Mouse (Mus musculus) embryonic fibroblast, embryonic 13.5 days (primary cell): ENCODE results near the gene Csf2rb2. TPM values are rescaled to one million over a fixed set of nuclear protein-coding genes. Genes with fewer than 3 reads are reported as not detected.
"Not testable (repeated sequence)": the region's sequence is repeated elsewhere in the genome, so short reads cannot be mapped to it uniquely, and the experiment has no call there.

Source experiments
- H3K27ac ChIP-seq: 2 replicates; pipeline ENCODE4 v1.5.1; 2012; ENCODE audit warnings: low read length, control low read depth, inconsistent platforms; ENCODE audit not compliant: insufficient read depth
- H3K4me1 ChIP-seq: 2 replicates; pipeline ENCODE4 v1.6.1; 2011; ENCODE audit warnings: low read length; ENCODE audit not compliant: control insufficient read depth, insufficient read depth
- H3K4me3 ChIP-seq: 2 replicates; pipeline ENCODE4 v1.5.1; 2011; ENCODE audit warnings: mild to moderate bottlenecking, control low read depth, low read length; ENCODE audit not compliant: insufficient read depth
- CTCF ChIP-seq: IDR thresholded peaks from 2 replicates; pipeline ENCODE4 v1.5.1; 2011; ENCODE audit warnings: mild to moderate bottlenecking, control low read depth, low read length, moderate library complexity, borderline replicate concordance; ENCODE audit not compliant: insufficient read depth
- POLR2A ChIP-seq: IDR thresholded peaks from 2 replicates; pipeline ENCODE4 v1.6.1; 2011; ENCODE audit warnings: low read depth, mild to moderate bottlenecking, control low read depth, low read length, moderate library complexity
- polyA plus RNA-seq: library from polyadenylated mRNA; stranded (reverse); fragments of >200 nt; gene quantifications from 2 replicates; pipeline ENCODE4 v1.2.4, GENCODE M21; 2011; ENCODE audit warnings: low read depth; ENCODE audit not compliant: missing spikeins, insufficient read length

Gene Csf2rb2
- polyA plus RNA-seq, 1 experiment = 0.30 TPM

GRCm38 (mm10) chr15:78310971-78311370 lies 5.5 kb upstream of the Csf2rb2 start:
- no peaks in the 10 kb centered on the region for H3K4me1 ChIP-seq

DNA sequence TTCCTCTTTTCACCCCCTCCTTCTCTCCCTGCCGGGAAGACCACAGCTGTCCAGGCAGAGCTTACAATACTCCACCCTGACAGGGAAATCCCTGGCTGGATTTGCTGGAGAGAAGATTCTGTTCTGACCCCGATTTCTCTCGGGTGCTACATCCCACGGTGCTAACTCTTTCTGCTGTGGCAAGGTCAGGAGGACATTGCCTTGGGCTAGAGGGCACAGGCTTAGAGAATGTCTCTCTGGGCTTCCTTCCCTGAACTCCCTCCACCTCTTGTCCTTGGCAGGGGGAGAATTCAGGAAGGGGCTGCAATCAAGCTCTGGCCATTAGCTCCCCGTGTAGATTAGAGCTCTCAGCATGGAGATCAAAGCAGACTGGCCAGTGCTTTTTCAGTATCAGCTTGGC lies 4.3 kb upstream of the Csf2rb2 start:
- H3K4me1 ChIP-seq = no peaks in the 10 kb centered on the region
- TF ChIP-seq CTCF (no peak), POLR2A (no peak)
- H3K27ac ChIP-seq = no peak overlapping the region
- no peak overlapping the region for H3K4me3 ChIP-seq

More at GRCm38 (mm10) chr15:78310971-78311370, 5.5 kb upstream of the Csf2rb2 start:
- Histone ChIP-seq H3K4me3 (no peak overlapping the region), H3K27ac (no peak overlapping the region)
- no peak for TF ChIP-seq POLR2A

DNA sequence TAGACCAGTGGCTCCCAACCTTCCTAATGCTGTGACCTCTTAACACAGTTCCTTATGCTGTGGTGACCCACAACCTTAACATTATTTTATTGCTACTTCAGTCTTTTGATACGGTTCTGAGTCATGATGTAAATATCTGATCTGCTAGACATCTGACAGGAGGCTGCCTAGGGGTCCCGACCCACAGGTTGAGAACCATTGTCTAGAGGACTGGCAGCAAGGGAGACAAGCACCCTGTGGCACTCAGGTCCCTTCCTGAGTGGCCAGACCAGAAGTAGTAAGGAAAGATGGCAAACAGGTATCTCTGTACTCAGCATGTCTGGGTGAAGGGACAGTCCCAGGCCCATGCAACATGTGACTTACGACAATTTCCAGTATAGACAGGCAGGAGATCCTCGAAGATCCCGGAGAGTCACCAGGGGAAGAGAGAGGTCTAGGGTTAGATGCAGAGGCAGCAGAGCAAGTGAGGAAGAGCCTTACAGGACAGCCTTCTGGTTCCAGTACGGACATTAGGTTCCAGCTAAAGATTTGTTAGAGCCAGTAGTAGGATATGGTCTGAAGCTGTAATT lies 1.8 kb downstream of the Csf2rb2 start:
- no peak overlapping the region for H3K27ac ChIP-seq
- H3K4me1 ChIP-seq = peaks cover 4% of the 10 kb centered on the region; the same call in 1 of the 2 replicates
- no peak for TF ChIP-seq POLR2A
- no peak for TF ChIP-seq CTCF
- H3K4me3 ChIP-seq = no peak overlapping the region

DNA sequence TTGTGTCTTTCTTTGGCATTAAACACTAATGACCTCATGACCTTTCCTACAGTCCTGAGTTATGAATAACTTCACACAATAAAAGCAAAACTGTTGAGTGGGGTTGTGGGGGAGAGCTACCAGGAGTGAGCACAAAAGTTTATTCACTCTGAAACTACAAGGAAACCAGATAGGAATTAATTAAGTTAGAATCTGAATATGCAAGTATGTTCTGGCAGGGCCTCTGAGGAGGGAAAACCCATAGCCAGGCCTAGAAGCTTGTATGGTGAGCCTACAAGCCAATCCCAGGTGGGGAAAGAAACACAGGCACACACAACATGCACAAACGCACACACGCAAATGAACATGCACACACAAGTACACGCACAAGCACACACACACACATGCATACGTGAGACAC lies 2.8 kb downstream of the Csf2rb2 start:
- no peak overlapping the region for H3K4me3 ChIP-seq
- TF ChIP-seq POLR2A = no peak
- TF ChIP-seq CTCF = no peak
- H3K4me1 ChIP-seq = peaks cover 4% of the 10 kb centered on the region; the same call in 1 of the 2 replicates
- H3K27ac ChIP-seq = no peak overlapping the region

GRCm38 (mm10) chr15:78300773-78301172 lies 4.7 kb downstream of the Csf2rb2 start:
- Histone ChIP-seq H3K27ac (no peak overlapping the region), H3K4me3 (no peak overlapping the region), H3K4me1 (peaks cover 4% of the 10 kb centered on the region; the same call in 1 of the 2 replicates)
- TF ChIP-seq POLR2A (no peak), CTCF (no peak)

- Histone ChIP-seq H3K4me3 (no peak overlapping the region), H3K4me1 (peaks cover 4% of the 10 kb centered on the region; the same call in 1 of the 2 replicates), H3K27ac (no peak overlapping the region)
- no peak for TF ChIP-seq POLR2A
- TF ChIP-seq CTCF = no peak
Observed at GRCm38 (mm10) chr15:78299641-78300040, 5.9 kb downstream of the Csf2rb2 start.

DNA sequence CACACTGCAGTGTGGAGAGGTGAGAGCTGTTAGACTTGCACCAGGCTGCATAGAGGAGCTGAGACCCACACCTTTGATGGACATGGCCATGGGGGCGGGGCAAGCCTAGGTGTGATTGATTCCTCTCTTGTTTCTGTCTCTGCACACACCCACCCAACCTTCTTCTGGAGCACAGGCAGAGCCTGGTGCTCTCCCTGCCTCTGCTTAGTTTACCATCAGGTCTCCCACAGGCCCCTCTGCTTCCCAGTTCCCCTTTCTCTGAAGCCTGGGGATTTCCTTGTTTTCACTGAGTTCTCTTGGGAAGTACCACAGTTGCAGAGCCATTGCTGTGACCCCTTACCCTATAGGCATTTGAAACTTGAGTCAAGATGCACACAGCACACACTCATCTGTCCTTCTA lies 7.0 kb downstream of the Csf2rb2 start:
- Histone ChIP-seq H3K27ac (no peak overlapping the region), H3K4me1 (peaks cover 4% of the 10 kb centered on the region; the same call in 1 of the 2 replicates), H3K4me3 (no peak overlapping the region)
- no peak for TF ChIP-seq CTCF
- TF ChIP-seq POLR2A = no peak

DNA sequence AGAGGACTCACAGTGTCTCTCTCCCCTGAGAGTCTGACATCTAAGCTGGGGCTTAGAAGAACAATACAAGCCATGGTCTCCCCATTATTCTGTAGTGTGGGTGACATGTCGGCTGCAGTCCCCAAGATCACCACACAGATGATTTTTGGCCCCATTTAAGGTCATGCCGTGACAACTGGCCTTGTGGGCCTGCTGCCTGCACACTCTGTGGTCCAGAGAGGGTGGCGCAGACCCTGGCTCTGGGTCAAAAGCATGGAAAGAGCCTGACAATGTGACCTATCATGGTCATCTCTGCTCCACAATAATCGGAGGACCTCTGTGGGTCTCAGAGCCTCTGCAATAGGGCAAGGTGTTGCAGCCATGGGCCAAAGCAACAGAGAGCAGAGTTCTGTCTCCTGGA lies 11.8 kb downstream of the Csf2rb2 start:
- no peak for TF ChIP-seq POLR2A
- TF ChIP-seq CTCF = no peak

DNA sequence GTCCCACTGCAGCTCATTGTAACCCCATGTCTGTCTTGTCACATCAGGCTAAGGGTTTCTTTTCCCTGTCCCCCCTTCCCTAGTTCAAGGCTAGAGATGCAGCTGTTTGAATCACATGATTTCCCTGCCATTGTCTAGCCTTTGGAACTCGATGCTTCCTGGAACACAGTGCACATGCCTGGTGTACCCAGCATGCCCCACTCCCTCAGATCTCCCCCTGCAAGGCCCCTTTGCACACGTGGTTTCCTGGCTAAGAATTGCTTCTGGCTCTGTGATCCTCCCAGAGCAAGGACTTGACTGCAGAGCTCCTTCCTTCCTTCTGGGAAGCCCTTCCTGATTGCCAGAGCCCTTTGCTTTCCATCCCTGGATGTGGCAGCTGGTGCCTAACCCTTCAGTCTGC lies 12.3 kb downstream of the Csf2rb2 start:
- not testable (repeated sequence) for H3K4me1 ChIP-seq, H3K4me3 ChIP-seq, H3K27ac ChIP-seq

More for the DNA sequence above, 11.8 kb downstream of the Csf2rb2 start:
- Histone ChIP-seq H3K27ac (no peak overlapping the region), H3K4me1 (no peaks in the 10 kb centered on the region), H3K4me3 (no peak overlapping the region)

DNA sequence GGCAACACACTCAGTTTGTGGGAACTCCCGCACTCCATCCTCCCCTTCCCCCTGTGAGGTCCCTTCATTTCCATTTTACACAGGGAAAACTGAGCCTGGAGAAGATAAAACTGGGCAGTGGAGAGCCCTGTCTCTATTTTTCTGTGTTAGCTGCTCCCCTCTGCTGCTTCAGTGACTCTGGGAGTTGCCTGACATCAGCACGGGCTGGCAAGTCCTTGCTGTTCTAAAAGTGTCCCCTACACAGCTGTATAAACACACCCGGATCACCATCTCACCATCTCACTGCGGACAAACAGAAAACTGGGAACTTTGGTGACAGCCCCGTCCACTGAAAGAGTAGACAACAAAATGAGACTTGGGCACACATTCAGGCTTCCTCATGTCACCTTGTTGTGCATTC lies 15.7 kb downstream of the Csf2rb2 start:
- H3K27ac ChIP-seq, H3K4me3 ChIP-seq, H3K4me1 ChIP-seq: not testable (repeated sequence)

DNA sequence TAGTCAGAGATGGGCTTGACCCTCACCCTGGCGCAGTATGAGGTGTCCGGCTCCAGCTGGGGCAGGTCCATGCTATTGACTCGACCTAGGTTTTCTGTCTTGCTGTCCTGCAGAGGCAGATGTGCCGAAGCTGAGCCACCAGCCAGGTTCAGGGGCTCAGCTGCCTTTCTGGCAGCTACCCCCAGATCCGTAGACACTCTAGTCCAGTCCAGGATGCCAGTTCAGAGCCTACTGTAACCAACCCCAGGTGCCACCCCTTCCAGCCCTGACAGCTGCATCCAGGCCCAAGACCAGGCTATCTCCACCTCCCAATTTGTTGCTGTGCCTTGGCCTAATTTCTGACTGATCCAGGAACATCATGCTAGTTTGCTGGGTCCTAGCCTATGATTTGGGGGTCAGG lies 17.6 kb downstream of the Csf2rb2 start:
- Histone ChIP-seq H3K4me3 (no peak overlapping the region), H3K4me1 (no peaks in the 10 kb centered on the region), H3K27ac (no peak overlapping the region)
- no peak for TF ChIP-seq POLR2A
- TF ChIP-seq CTCF = no peak
